21 mouse cellular contexts compared by ENCODE assay signal in genomic region chr10:103862120-103862519, GRCm38 (mm10).
A peak's percentile ranks its signal among the peaks of the same experiment; 100 is the strongest.
DNase-seq lines count a peak whose midpoint lies in the region; TF ChIP-seq lines count a peak whose summit lies in the region.
"Had no signal": no experiment of that assay in that cellular context is flagged by ENCODE, and none has a peak within 500 bp of the region (broad histone marks: within the 10 kb centered on the region; RNA-seq: fewer than 3 reads in every experiment).

No protein-coding gene starts in this region.

- no peak overlapping the region for H3K4me2 ChIP-seq in CH12.LX (ENCODE audit: insufficient read depth, low read depth, poor library complexity, severe bottlenecking)

- H3K9ac ChIP-seq in CH12.LX (ENCODE audit: insufficient read depth, low read depth) (no peak overlapping the region), ES-E14 (ENCODE audit: insufficient read depth, low read depth, low read length, poor library complexity, severe bottlenecking) (no peak overlapping the region), MEL (ENCODE audit: control insufficient read depth, low read depth, low read length, poor library complexity, severe bottlenecking) (no peak overlapping the region)

- H3K27ac ChIP-seq in CH12.LX (ENCODE audit: insufficient read depth, low read depth): no peak overlapping the region
- no peak overlapping the region for H3K27ac ChIP-seq in ES-E14 (ENCODE audit: insufficient read depth, low read depth, low read length, poor library complexity, severe bottlenecking)
- no peak overlapping the region for H3K27ac ChIP-seq in MEL (ENCODE audit: control insufficient read depth, low read depth, low read length)

- TF ChIP-seq CTCF in CH12.LX (conservative IDR thresholded peaks at IDR 0.05 in 1 of 2, IDR thresholded peaks at IDR 0.05 in 1 of 2; ENCODE audit: low read depth in 2 of 2, low read length in 2 of 2) (no peak), MEL (IDR thresholded peaks at IDR 0.05 in 2 of 3, conservative IDR thresholded peaks at IDR 0.05 in 1 of 3; ENCODE audit: control insufficient read depth in 1 of 3, insufficient read depth in 1 of 3, low read depth in 2 of 3, low read length in 3 of 3, poor library complexity in 1 of 3, severe bottlenecking in 1 of 3) (no peak)

- peaks cover 17% of the 10 kb centered on the region for H3K9me3 ChIP-seq in CH12.LX (replicated peaks; ENCODE audit: low read length)
- H3K9me3 ChIP-seq in ES-E14 (ENCODE audit: control insufficient read depth, insufficient read depth, low read depth, low read length): no peaks in the 10 kb centered on the region
- no peaks in the 10 kb centered on the region for H3K9me3 ChIP-seq in MEL (replicated peaks; ENCODE audit: insufficient read depth, low read length)

- no peak for TF ChIP-seq POLR2A in CH12.LX (IDR thresholded peaks at IDR 0.05; ENCODE audit: low read depth, low read length)
- TF ChIP-seq POLR2A in MEL (IDR thresholded peaks at IDR 0.05; ENCODE audit: control insufficient read depth in 1 of 2, insufficient read depth in 1 of 2, low read depth in 1 of 2, low read length in 2 of 2, poor library complexity in 1 of 2): no peak

- H3K79me2 ChIP-seq in CH12.LX (replicated peaks; ENCODE audit: control insufficient read depth, extremely low read depth, insufficient read depth, poor library complexity, severe bottlenecking) (no peaks in the 10 kb centered on the region), MEL (ENCODE audit: control insufficient read depth, insufficient read depth, low read length, poor library complexity) (no peaks in the 10 kb centered on the region)

- dilution Hi-C loops in CH12.LX (cut with MboI; ENCODE audit: extremely low pct_ligation_motif_present, extremely low pct_unique_long_range_greater_than_20kb, low sequenced_read_pairs): no loop called here

- H3K4me1 ChIP-seq in CH12.LX (ENCODE audit: control insufficient read depth in 1 of 2, insufficient read depth in 2 of 2) (no peaks in the 10 kb centered on the region), ES-E14 (ENCODE audit: control insufficient read depth in 2 of 2, insufficient read depth in 2 of 2, low read length in 2 of 2, poor library complexity in 1 of 2) (no peaks in the 10 kb centered on the region), MEL (ENCODE audit: control insufficient read depth in 1 of 2, insufficient read depth in 2 of 2, low read length in 2 of 2) (no peaks in the 10 kb centered on the region)

- in situ Hi-C loops in CH12.LX (cut with MboI; ENCODE audit: low pct_ligation_motif_present, low pct_unique_long_range_greater_than_20kb, low sequenced_read_pairs): no loop called here
- in situ Hi-C loops in ES-E14 (cut with MboI; ENCODE audit: low sequenced_read_pairs in 2 of 2, unreplicated experiment in 2 of 2): no loop called here

- no peak overlapping the region for H3K4me3 ChIP-seq in CH12.LX (replicated peaks in 1 of 3; ENCODE audit: low read depth in 2 of 3, low read length in 2 of 3, poor library complexity in 1 of 3)
- H3K4me3 ChIP-seq in ES-E14 (ENCODE audit: insufficient read depth in 1 of 2, low read depth in 1 of 2, low read length in 2 of 2, poor library complexity in 1 of 2, severe bottlenecking in 1 of 2): no peak overlapping the region
- H3K4me3 ChIP-seq in MEL (ENCODE audit: control insufficient read depth in 1 of 2, insufficient read depth in 1 of 2, low read depth in 2 of 2, low read length in 2 of 2): no peak overlapping the region

- DNase-seq in CH12.LX (ENCODE audit: extremely low read depth) (no peak), ES-E14 (ENCODE audit: low read depth, low spot score) (no peak), MEL (ENCODE audit: low read depth, low spot score) (no peak)
- DNase-seq in cerebellum, postnatal 25 days: no peak
- DNase-seq in spleen, postnatal 4 days (ENCODE audit: low spot score in 2 of 2): no peak
- DNase-seq in frontal cortex, postnatal 36 days (ENCODE audit: low spot score in 2 of 2): no peak
- DNase-seq: adrenal gland, adult 2 months; adrenal gland, adult 8-10 months; adrenal gland, postnatal 10 days; adrenal gland, postnatal 14 days; adrenal gland, postnatal 25 days; adrenal gland, postnatal 36 days; B cell, adult 2 months; cerebellum, adult 11 months; cerebellum, adult 11-12 months; cerebellum, adult 18-20 months; cerebellum, adult 2 months; cerebellum, adult 8-10 months; cerebellum, adult 9-10 months had no signal

- no peaks in the 10 kb centered on the region for H3K36me3 ChIP-seq in CH12.LX (replicated peaks in 1 of 2; ENCODE audit: control insufficient read depth in 1 of 2, insufficient read depth in 1 of 2, low read length in 1 of 2)
- H3K36me3 ChIP-seq in ES-E14 (ENCODE audit: control insufficient read depth, insufficient read depth, low read length, poor library complexity, severe bottlenecking): no peaks in the 10 kb centered on the region
- no peaks in the 10 kb centered on the region for H3K36me3 ChIP-seq in MEL (ENCODE audit: control insufficient read depth in 1 of 2, insufficient read depth in 2 of 2, low read length in 2 of 2)
- H3K36me3 ChIP-seq: G1E had no signal

- H3K27me3 ChIP-seq in CH12.LX (replicated peaks) (no peaks in the 10 kb centered on the region), MEL (ENCODE audit: control insufficient read depth in 1 of 2, insufficient read depth in 2 of 2, low read length in 2 of 2) (no peaks in the 10 kb centered on the region)
- H3K27me3 ChIP-seq: Patski had no signal

- TF ChIP-seq EP300 in CH12.LX (IDR thresholded peaks at IDR 0.05; ENCODE audit: low read length): no peak
- no peak for TF ChIP-seq EP300 in MEL (IDR thresholded peaks at IDR 0.05; ENCODE audit: low read depth in 1 of 2, low read length in 2 of 2)

- TF ChIP-seq RAD21 in CH12.LX (IDR thresholded peaks at IDR 0.05; ENCODE audit: low read depth, low read length): no peak
- no peak for TF ChIP-seq RAD21 in MEL (IDR thresholded peaks at IDR 0.05; ENCODE audit: low read depth, low read length)

TF ChIP-seq in CH12.LX, 34 proteins besides CTCF, POLR2A, EP300 and RAD21:
- TF ChIP-seq MAFK (IDR thresholded peaks at IDR 0.05; ENCODE audit: insufficient replicate concordance, low read length): peak; percentile 81; the same call in 1 of the 2 replicates
- TF ChIP-seq ETS1 (conservative IDR thresholded peaks at IDR 0.05; ENCODE audit: low read depth, low read length): no peak

TF ChIP-seq in ES-E14, 5 proteins besides CTCF, POLR2A, EP300 and RAD21:
- TF ChIP-seq MAFK (IDR thresholded peaks at IDR 0.05; ENCODE audit: insufficient read depth, low read depth, low read length) (peak; percentile 94), HCFC1 (IDR thresholded peaks at IDR 0.05; ENCODE audit: borderline replicate concordance, insufficient read depth, low read length) (no peak)

TF ChIP-seq in MEL, 35 proteins besides CTCF, POLR2A, EP300 and RAD21:
- no peak for TF ChIP-seq POLR2AphosphoS5 (IDR thresholded peaks at IDR 0.05; ENCODE audit: borderline replicate concordance, low read depth, low read length)
- peak; percentile 69 for TF ChIP-seq MAFK (IDR thresholded peaks at IDR 0.05; ENCODE audit: borderline replicate concordance, low read depth, low read length)
TF ChIP-seq in MEL: peak in this region for 1.

Comparison
In these comparisons a context has a peak if more than half of its experiments do, and no peak if none do; other contexts are left out.
1. Of the 35 proteins assayed by ChIP-seq in both MEL and CH12.LX: peak only in MEL: none; only in CH12.LX: none; in both: MAFK; in neither: 34.